Mouse (Mus musculus) lung, embryonic 15.5 days (tissue): ENCODE measurements around the gene Sf3a2. TPM values are rescaled to one million over a fixed set of nuclear protein-coding genes. Genes with fewer than 3 reads are reported as not detected.

Experiments used
- ATAC-seq: fragments of 200-750 bp; cut with Nextera tagmentation; 2 replicates; pipeline ENCODE4 v1.8.0; 2017; ENCODE audit warnings: moderate number of reproducible peaks, borderline replicate concordance; ENCODE audit not compliant: low FRiP score, low TSS enrichment; ENCODE audit errors: extremely low read depth
- H3K27ac ChIP-seq: fragments of 300-500 bp; sonication (generic); 2 replicates; pipeline ENCODE4 v1.5.1; 2015; ENCODE audit warnings: moderate library complexity, mild to moderate bottlenecking, inconsistent platforms
- H3K27me3 ChIP-seq: fragments of 300-500 bp; sonication (generic); 2 replicates; pipeline ENCODE4 v1.6.1; 2015; ENCODE audit warnings: inconsistent platforms
- H3K36me3 ChIP-seq: fragments of 300-500 bp; sonication (generic); 2 replicates; pipeline ENCODE4 v1.6.1; 2015; ENCODE audit warnings: inconsistent platforms
- H3K4me1 ChIP-seq: fragments of 300-500 bp; sonication (generic); 2 replicates; pipeline ENCODE4 v1.6.1; 2015; ENCODE audit warnings: inconsistent platforms
- H3K4me2 ChIP-seq: fragments of 300-500 bp; sonication (generic); 2 replicates; pipeline ENCODE4 v1.6.1; 2015; ENCODE audit warnings: inconsistent platforms, mild to moderate bottlenecking, moderate library complexity
- H3K4me3 ChIP-seq: fragments of 300-500 bp; sonication (generic); 2 replicates; pipeline ENCODE4 v1.5.1; 2015; ENCODE audit warnings: mild to moderate bottlenecking, inconsistent platforms
- H3K9ac ChIP-seq: fragments of 300-500 bp; sonication (generic); 2 replicates; pipeline ENCODE4 v1.6.1; 2015; ENCODE audit warnings: inconsistent platforms
- H3K9me3 ChIP-seq: fragments of 300-500 bp; sonication (generic); 2 replicates; pipeline ENCODE4 v1.6.1; 2016; ENCODE audit warnings: inconsistent platforms
- WGBS: fragments of 180-500 bp; shearing (Covaris S2); methylation state at CpG from one replicate; pipeline ENCODE4 v1.1.7; 2015; 5-methylcytosine and 5-hydroxymethylcytosine counted together
- polyA plus RNA-seq: library from polyadenylated mRNA; unstranded; fragments of >200 nt; fragmentation: Nextera tagmentation; extraction: Ambion mirVana; gene quantifications from 2 replicates; pipeline ENCODE4 v1.2.1, GENCODE M21; 2015

Sf3a2 gene
- 60.1 and 64.7 TPM in 2 replicates for polyA plus RNA-seq

DNA sequence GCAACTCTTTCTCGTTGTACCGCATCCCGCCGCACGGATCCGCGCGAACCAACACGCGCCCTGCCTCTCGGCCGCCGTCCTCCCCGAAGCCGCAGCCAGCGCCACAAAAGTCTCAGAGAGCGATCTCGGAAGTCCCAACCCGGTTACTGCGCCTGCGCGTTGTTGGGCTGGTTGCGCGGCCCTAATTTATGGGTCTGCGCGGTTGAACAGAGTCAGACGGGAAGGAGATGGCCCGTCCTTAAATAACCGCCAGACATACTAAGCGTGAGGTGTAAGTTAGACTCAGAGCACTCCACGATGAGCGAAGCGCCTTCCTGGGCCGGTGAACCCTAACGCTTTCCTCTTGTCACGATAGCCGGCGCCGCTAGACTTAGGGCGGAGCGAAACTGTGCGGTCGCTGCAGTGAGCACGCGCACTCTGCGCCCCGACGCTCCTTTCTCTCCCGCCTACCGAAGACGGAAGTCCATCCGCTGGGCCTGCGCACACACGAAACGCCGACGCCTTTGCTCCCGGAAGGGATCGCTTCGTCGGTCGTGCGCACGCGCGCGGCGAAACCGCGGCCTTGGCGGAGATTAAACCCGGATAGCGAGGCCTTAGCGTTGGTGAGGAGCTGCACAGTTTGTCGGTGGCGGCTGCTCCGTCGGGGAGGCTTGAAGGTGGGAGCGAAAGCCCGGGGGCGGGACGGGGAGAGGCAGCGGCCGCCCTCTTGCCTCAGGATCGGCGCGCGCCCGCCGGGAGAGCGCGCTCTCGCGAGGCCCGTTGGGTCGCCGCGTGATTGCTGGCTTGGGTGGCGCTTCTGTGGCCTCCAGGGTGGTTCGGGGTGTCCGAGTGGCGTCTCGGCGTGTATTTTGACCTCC is at the start of gene Sf3a2, which contains the start of gene Plekhj1:
Sf3a2 (plus strand) TSS at position 49 of the 857 bp plus-strand sequence.
Plekhj1 (minus strand) TSS at position 477 of the 857 bp plus-strand sequence.
- Histone ChIP-seq H3K4me2 (peak within 1 kb of the TSS; percentile 79), H3K4me3 (peak within 1 kb of the TSS; percentile 91), H3K4me1 (peaks cover 26% of the 10 kb centered on the region), H3K9me3 (no peaks in the 10 kb centered on the region), H3K36me3 (peaks cover 56% of the 10 kb centered on the region), H3K27me3 (no peaks in the 10 kb centered on the region), H3K9ac (peak within 1 kb of the TSS; percentile 98), H3K27ac (peak within 1 kb of the TSS; percentile 98)
- ATAC-seq, result peak; percentile 92
- under 1% methylated on average over 104 of the region's 104 CpGs for WGBS

DNA sequence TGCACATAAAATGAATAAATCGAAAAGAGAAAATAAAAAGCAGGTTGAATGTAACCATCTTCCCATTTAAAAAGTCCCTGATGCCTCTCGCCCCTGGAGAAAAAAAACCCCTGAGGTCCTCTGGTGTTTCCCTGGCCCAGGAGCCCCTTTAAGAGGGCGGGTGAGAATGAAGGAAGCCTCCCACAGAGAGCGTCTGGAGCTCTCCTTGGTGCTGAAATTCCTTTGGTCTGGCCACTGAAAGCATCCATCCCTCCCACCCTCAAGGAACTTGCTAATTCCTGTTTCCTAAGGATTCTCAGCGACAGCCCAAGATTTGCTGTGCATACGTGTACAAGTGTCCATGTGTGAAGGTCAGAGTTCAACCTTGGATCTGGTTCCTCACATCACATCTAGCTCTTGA is 49.4 kb upstream of the Sf3a2 start:
- Histone ChIP-seq H3K9me3 (no peaks in the 10 kb centered on the region), H3K27ac (no peak overlapping the region), H3K36me3 (no peaks in the 10 kb centered on the region), H3K4me3 (no peak overlapping the region), H3K27me3 (no peaks in the 10 kb centered on the region), H3K4me2 (no peak overlapping the region), H3K9ac (no peak overlapping the region), H3K4me1 (peaks cover 23% of the 10 kb centered on the region)
- no peak for ATAC-seq
- WGBS, result 3% methylated on average over 6 of the region's 6 CpGs

DNA sequence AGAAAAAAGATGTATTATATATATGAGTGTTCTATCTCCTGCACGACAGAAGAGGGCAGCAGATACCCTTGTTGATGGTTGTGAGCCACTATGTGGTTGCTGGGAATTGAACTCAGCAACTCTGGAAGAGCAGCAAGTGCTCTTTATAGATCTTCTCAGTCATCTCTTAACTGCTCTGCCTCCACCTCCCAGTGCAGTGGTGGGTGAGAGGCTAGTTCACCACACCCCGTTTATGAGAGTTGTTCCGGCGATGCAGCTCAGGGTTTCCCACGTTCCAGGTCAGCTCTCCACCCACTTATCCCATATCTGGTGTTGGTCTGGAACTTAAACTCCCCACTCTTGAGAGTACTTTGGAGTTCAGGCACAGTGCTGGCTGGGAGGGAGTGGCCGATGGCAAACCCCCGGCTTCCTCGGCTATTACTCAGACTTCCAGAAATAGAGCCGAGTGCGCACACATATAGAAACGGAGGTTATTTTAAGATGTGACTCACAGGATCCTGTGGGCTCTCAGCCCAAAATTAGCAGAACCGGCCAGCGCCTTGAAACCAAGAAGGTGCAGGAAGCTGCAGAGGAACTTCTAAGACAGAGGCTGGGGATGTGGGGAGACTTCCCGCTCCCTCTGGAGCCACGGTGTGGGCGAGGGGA is 46.7 kb upstream of the Sf3a2 start:
- H3K4me1 ChIP-seq, result peaks cover 28% of the 10 kb centered on the region
- H3K9me3 ChIP-seq, result no peaks in the 10 kb centered on the region
- peak; percentile 21; the same call in 1 of the 2 replicates for ATAC-seq
- peak overlapping the region; percentile 32 for H3K9ac ChIP-seq
- peak overlapping the region; percentile 93 for H3K27ac ChIP-seq
- no peaks in the 10 kb centered on the region for H3K36me3 ChIP-seq
- H3K4me3 ChIP-seq, result peak overlapping the region; percentile 25
- no peaks in the 10 kb centered on the region for H3K27me3 ChIP-seq
- H3K4me2 ChIP-seq, result peak overlapping the region; percentile 61
- WGBS, result 4% methylated on average over 16 of the region's 16 CpGs

DNA sequence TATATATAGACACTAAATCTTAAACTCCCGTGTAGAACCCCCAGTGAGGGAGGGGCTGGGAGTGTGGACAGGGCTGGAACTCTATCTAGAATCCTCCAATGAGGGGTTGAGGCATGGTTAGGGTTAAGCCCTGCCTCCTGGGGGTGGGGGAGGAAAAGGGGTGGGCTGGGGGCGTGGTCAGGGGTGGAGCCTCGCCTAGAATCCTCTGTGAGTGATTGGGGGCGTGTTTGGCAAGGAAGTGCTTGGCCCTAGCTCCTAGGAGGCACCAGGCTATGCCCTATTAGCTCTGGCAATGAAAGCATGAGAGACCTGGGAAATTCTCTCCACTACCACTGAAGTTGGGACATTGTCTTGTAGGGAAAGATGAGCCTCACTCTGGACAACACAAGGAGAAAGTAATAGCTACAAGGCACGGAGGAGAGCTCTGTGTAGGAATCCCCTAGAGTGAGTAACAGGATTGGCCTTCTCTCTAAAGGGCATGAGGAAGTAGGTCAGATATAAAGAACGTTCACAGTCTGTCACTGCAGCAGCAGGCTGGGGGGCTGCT is 45.8 kb upstream of the Sf3a2 start:
- 5% methylated on average over 6 of the region's 6 CpGs for WGBS
- Histone ChIP-seq H3K9me3 (no peaks in the 10 kb centered on the region), H3K27ac (peak overlapping the region; percentile 93), H3K9ac (peak overlapping the region; percentile 19; the same call in 1 of the 2 replicates), H3K4me2 (peak overlapping the region; percentile 61), H3K4me3 (peak overlapping the region; percentile 25), H3K36me3 (no peaks in the 10 kb centered on the region), H3K27me3 (no peaks in the 10 kb centered on the region), H3K4me1 (peaks cover 37% of the 10 kb centered on the region)
- peak; percentile 58 for ATAC-seq

DNA sequence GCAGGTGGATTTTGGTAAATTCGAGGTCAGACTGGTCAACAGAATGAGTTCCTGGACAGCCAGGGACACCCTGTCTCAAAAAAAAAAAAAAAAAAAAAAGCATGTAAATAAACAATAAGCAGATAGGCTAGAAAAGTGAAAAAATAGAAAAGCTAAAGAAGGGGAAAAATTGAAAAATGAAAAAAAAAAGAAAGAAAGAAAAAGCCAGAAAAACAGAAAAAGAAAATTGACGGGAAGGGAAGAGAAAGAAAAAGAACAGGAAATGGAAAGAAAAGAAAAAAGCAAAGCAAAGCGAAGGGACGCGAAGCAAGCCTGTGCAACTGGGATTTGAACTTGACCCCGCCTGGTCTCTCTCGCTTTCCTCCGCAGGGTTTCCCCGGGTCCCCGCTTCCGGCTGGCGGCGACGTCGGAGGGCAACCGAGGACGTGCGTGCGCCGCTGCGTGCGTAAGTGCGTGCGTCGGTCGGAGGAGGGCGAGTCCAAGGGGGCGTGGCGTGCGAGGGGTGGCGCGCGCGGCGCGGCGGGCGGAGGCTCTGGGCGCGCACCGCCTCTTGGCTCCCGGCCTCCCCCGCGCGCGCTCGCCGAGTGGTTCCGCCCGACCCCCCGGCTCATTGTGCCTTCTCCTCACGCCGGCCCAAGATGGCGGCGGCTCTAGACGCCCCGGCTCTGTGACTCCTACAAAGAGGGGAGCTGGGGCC is 43.3 kb upstream of the Sf3a2 start, which contains the start of gene Dot1l:
Dot1l (plus strand) TSS at position 613 of the 697 bp plus-strand sequence.
- WGBS, result under 1% methylated on average over 54 of the region's 57 CpGs
- Histone ChIP-seq H3K4me3 (peak within 1 kb of the TSS; percentile 89), H3K27ac (peak within 1 kb of the TSS; percentile 85), H3K4me1 (peaks cover 39% of the 10 kb centered on the region), H3K36me3 (no peaks in the 10 kb centered on the region), H3K9ac (peak within 1 kb of the TSS; percentile 96), H3K9me3 (no peaks in the 10 kb centered on the region), H3K4me2 (peak within 1 kb of the TSS; percentile 59), H3K27me3 (no peaks in the 10 kb centered on the region)
- peak; percentile 92 for ATAC-seq

DNA sequence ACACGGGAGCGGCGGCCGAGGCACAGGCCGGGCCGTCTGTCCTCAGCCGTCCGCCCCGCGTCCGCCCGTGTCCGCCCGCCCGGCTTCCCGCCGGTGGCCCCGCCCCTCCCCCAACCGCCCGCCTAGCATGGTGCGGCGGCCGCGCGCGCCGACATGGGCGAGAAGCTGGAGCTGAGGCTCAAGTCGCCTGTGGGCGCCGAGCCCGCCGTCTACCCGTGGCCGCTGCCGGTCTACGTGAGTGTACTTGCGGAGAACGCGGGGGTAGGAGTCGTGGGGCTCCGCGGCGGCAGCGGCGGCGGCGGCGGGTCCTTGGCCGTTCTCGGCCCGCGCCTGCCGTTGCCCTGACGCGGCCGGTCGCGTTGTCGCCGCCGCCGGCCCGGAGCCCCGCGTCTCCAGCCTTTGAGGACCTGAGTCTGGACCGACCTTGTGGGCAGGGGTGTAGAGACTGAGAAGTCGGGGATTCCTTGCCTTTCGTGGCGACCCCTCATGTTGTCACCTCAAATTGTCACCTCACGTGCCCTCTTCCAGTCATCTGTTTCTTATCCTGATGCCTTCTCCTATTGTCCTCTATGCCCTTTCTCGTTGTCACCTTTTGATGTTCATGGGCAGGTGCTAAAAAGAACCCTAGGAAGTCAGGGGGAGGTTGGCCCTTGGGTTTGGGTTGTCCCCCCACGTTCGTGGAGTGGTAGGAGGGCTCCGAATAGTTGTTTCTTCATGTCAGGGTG is 42.5 kb upstream of the Sf3a2 start:
- no peaks in the 10 kb centered on the region for H3K27me3 ChIP-seq
- H3K27ac ChIP-seq, result peak overlapping the region; percentile 85
- WGBS, result under 1% methylated on average over 58 of the region's 75 CpGs
- peak overlapping the region; percentile 89 for H3K4me3 ChIP-seq
- peaks cover 39% of the 10 kb centered on the region for H3K4me1 ChIP-seq
- no peaks in the 10 kb centered on the region for H3K36me3 ChIP-seq
- H3K4me2 ChIP-seq, result peak overlapping the region; percentile 59
- H3K9ac ChIP-seq, result peak overlapping the region; percentile 96
- no peaks in the 10 kb centered on the region for H3K9me3 ChIP-seq
- ATAC-seq, result no peak

DNA sequence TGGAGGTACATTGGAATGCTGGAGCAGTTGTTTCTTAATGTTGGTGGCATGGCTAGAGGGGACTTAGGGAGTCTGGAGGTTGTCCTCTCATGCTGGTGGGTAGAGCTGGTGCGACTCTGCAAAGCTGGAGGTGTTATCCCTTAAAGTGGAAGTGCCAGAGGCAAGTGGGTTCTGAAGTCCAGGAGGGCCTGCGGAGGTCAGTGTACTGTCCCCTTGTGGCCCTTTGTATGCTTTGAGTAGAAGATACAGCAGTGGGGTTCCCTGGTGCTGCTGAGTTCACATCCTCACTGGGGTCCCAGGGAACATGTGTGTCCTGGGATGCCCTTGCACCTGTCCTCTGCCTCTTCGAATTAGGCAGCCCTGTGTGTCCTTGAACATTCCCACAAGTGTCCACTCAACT is 41.9 kb upstream of the Sf3a2 start:
- no peak for ATAC-seq
- Histone ChIP-seq H3K27me3 (no peaks in the 10 kb centered on the region), H3K9ac (peak overlapping the region; percentile 96), H3K4me1 (peaks cover 41% of the 10 kb centered on the region), H3K36me3 (no peaks in the 10 kb centered on the region), H3K27ac (no peak overlapping the region), H3K9me3 (no peaks in the 10 kb centered on the region), H3K4me3 (peak overlapping the region; percentile 89), H3K4me2 (peak overlapping the region; percentile 59)
- WGBS, result 26% methylated on average over 3 of the region's 3 CpGs

DNA sequence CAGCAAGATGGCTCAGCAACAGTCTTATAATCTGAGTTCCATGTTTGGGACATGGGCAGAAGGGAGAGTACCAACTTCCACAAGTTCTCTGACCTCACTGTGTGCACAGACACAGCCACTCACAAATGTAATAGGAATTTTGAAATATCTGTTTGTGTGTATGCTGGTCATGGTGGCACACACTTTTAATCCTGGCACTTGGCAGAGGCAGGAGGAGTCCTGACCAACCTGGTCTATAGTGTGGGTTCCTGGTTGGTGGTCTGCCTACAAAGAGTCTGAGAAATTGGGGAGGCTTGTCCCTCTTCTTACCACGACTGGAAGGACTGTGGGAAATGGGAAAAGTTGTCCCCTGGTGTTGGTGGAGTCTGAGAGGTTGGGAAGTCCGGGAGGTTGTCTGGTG is 41.5 kb upstream of the Sf3a2 start:
- Histone ChIP-seq H3K9ac (peak overlapping the region; percentile 96), H3K36me3 (no peaks in the 10 kb centered on the region), H3K9me3 (no peaks in the 10 kb centered on the region), H3K27me3 (no peaks in the 10 kb centered on the region), H3K4me1 (peaks cover 39% of the 10 kb centered on the region), H3K4me2 (peak overlapping the region; percentile 59), H3K4me3 (peak overlapping the region; percentile 89), H3K27ac (no peak overlapping the region)
- ATAC-seq, result no peak
- 55% methylated on average over 2 of the region's 2 CpGs for WGBS

DNA sequence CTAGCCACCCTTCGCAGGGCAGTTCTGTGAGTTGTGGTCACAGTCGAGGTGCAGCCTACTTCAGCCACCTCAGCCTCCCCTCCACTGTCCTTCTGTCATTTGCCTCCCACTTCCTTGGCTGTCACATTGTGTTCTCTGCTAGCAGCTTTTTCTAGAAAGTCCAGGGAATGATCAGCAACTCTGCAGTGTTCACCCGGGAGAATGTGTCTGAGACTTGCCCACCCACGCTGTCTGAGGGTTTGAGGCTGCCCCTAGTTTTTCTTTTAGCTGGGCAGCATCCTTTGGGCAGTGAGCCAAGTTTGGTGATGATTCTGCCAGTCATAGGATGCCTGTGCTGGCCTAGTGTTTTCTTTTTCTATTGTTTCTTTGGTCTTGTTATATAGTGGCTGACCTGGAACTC is 41.0 kb upstream of the Sf3a2 start:
- Histone ChIP-seq H3K36me3 (no peaks in the 10 kb centered on the region), H3K4me2 (peak overlapping the region; percentile 59), H3K27ac (no peak overlapping the region), H3K9me3 (no peaks in the 10 kb centered on the region), H3K4me3 (peak overlapping the region; percentile 89; the same call in 1 of the 2 replicates), H3K9ac (peak overlapping the region; percentile 96; the same call in 1 of the 2 replicates), H3K4me1 (peaks cover 34% of the 10 kb centered on the region), H3K27me3 (no peaks in the 10 kb centered on the region)
- ATAC-seq, result no peak
- WGBS, result 44% methylated on average over 4 of the region's 4 CpGs

DNA sequence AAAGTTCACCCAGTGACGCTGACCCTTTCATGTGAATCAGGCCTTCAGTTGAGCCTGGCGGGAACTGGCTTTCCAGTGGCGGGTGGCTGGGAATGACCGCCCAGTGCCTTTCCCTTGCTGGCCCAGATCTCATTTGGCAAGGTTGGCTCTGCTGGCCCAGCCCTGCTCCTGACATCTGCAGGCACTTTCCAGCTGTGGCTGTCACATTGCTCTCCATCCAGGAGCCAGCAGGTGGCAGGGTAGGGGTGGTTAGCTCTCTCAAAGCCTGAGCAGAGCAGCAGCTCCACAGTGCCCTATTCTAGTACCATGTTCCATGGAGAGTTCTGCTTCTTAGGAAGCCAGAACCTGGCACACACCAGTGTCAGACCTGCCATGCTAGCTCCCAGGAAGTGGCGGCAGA is 40.3 kb upstream of the Sf3a2 start:
- Histone ChIP-seq H3K4me3 (no peak overlapping the region), H3K9ac (no peak overlapping the region), H3K9me3 (no peaks in the 10 kb centered on the region), H3K27me3 (no peaks in the 10 kb centered on the region), H3K4me2 (peak overlapping the region; percentile 59; the same call in 1 of the 2 replicates), H3K36me3 (no peaks in the 10 kb centered on the region), H3K27ac (no peak overlapping the region), H3K4me1 (peaks cover 27% of the 10 kb centered on the region)
- 31% methylated on average over 5 of the region's 5 CpGs for WGBS
- ATAC-seq, result no peak; the same call in 1 of the 2 replicates

DNA sequence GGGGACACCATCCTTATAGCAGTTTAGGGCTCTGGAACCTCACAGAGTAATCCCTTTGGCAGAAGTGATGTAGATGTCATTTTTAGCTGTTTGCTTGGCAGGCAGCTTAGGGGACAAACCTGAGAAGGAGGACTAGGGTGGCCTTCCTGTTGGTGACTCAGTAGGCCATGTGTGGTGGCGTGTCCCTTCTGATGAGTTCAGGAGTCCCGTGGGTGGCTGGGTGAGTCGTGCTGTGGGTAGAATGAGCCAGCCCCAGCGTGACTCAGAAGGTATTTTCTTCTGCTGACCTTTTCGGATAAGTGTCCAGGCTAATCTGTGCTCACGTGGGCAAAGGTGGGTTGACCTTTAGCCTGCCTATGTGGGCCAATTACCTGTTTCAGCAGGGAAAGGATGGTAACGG is 39.3 kb upstream of the Sf3a2 start:
- WGBS, result 73% methylated on average over 7 of the region's 7 CpGs
- no peaks in the 10 kb centered on the region for H3K36me3 ChIP-seq
- ATAC-seq, result no peak
- H3K4me3 ChIP-seq, result no peak overlapping the region
- no peak overlapping the region for H3K9ac ChIP-seq
- peaks cover 27% of the 10 kb centered on the region for H3K4me1 ChIP-seq
- H3K27me3 ChIP-seq, result no peaks in the 10 kb centered on the region
- no peaks in the 10 kb centered on the region for H3K9me3 ChIP-seq
- H3K27ac ChIP-seq, result no peak overlapping the region
- no peak overlapping the region for H3K4me2 ChIP-seq
